ENCODE assay signal across 22 mouse cellular contexts in genomic region chr17:24640581-24640980, GRCm38 (mm10). TPM values are rescaled to one million over a fixed set of nuclear protein-coding genes. Genes with fewer than 3 reads are reported as not detected.
DNase-seq lines count a peak whose midpoint lies in the region; ATAC-seq and TF ChIP-seq lines count a peak whose summit lies in the region.
"Had no signal": no experiment of that assay in that cellular context is flagged by ENCODE, and none has a peak within 500 bp of the region (broad histone marks: within the 10 kb centered on the region; RNA-seq: fewer than 3 reads in every experiment).

No protein-coding gene starts in this region.

- no peak for TF ChIP-seq CTCF in heart, adult 2 months (IDR thresholded peaks at IDR 0.05)
- no peak for TF ChIP-seq CTCF in lung, embryonic 14.5 days (IDR thresholded peaks at IDR 0.05; ENCODE audit: low read depth)

- peaks cover 2% of the 10 kb centered on the region; the same call in 1 of the 2 replicates for H3K79me2 ChIP-seq in heart, adult 2 months (replicated peaks; ENCODE audit: control insufficient read depth, insufficient read depth, low read length)

- peaks cover 20% of the 10 kb centered on the region for H3K4me1 ChIP-seq in heart, adult 2 months (ENCODE audit: control insufficient read depth, insufficient read depth, low read length)
- peaks cover 20% of the 10 kb centered on the region for H3K4me1 ChIP-seq in lung, embryonic 14.5 days (ENCODE audit: insufficient read depth)
- H3K4me1 ChIP-seq in limb, embryonic 11.5 days (ENCODE audit: control insufficient read depth, insufficient read depth, low read length) = peaks cover 35% of the 10 kb centered on the region

- intact Hi-C loops in heart, adult 2 months (cut with DNase I) = loop anchor here (10.0 kb wide), 1 partner anchor 434 kb away; no protein-coding TSS in a partner anchor
- intact Hi-C loops in heart, postnatal 10 days (cut with DNase I) = no loop called here
- intact Hi-C loops in gastrocnemius, postnatal 14 days (cut with DNase I; ENCODE audit: low total_unique reads) = no loop called here

- peak overlapping the region; percentile 44 for H3K27ac ChIP-seq in heart, adult 2 months
- H3K27ac ChIP-seq in lung, embryonic 14.5 days (ENCODE audit: low read depth) = peak overlapping the region; percentile 89; the same call in 1 of the 2 replicates
- peak overlapping the region; percentile 97 for H3K27ac ChIP-seq in limb, embryonic 11.5 days (replicated peaks; ENCODE audit: low read depth, low read length)
- H3K27ac ChIP-seq: liver, embryonic 13.5 days had no signal

- H3K27me3 ChIP-seq in heart, adult 2 months (ENCODE audit: control insufficient read depth, insufficient read depth, low read length) = no peaks in the 10 kb centered on the region
- H3K27me3 ChIP-seq in lung, embryonic 14.5 days (ENCODE audit: insufficient read depth, low read length) = no peaks in the 10 kb centered on the region
- no peaks in the 10 kb centered on the region for H3K27me3 ChIP-seq in limb, embryonic 11.5 days (ENCODE audit: control insufficient read depth, insufficient read depth, low read length)
- H3K27me3 ChIP-seq: hindbrain, embryonic 12.5 days; liver, embryonic 13.5 days; neural tube, embryonic 13.5 days had no signal

- DNase-seq in heart, adult 2 months = no peak
- no peak for DNase-seq in heart, postnatal 10 days
- no peak for DNase-seq in lung, embryonic 14.5 days
- DNase-seq in lung, adult 18-20 months = no peak
- DNase-seq in limb, embryonic 11.5 days (ENCODE audit: low spot score) = no peak
- DNase-seq in gastrocnemius, postnatal 14 days = no peak
- no peak for DNase-seq in heart, adult 9 months (ENCODE audit: low spot score in 2 of 2)
- DNase-seq: adrenal gland, adult 2 months; cerebellum, adult 11-12 months; forebrain, postnatal 0 days; gastrocnemius, postnatal 25 days; kidney, adult 2 months; liver, embryonic 13.5 days; lung, postnatal 14 days; right cerebral cortex, postnatal 4 days; thymus, postnatal 25 days had no signal

- peaks cover 12% of the 10 kb centered on the region for H3K36me3 ChIP-seq in heart, adult 2 months (ENCODE audit: control insufficient read depth, insufficient read depth, low read length)
- peaks cover 32% of the 10 kb centered on the region; the same call in 1 of the 2 replicates for H3K36me3 ChIP-seq in lung, embryonic 14.5 days (ENCODE audit: insufficient read depth)
- peaks cover 10% of the 10 kb centered on the region for H3K36me3 ChIP-seq in limb, embryonic 11.5 days (ENCODE audit: control insufficient read depth, insufficient read depth, low read length)

- no peaks in the 10 kb centered on the region for H3K9me3 ChIP-seq in lung, embryonic 14.5 days (ENCODE audit: low read depth, low read length)
- H3K9me3 ChIP-seq in limb, embryonic 11.5 days (ENCODE audit: control insufficient read depth, low read length) = no peaks in the 10 kb centered on the region
- H3K9me3 ChIP-seq: hindbrain, embryonic 12.5 days; liver, embryonic 13.5 days; neural tube, embryonic 13.5 days had no signal

- whole genome bisulfite sequencing in heart, adult 2 months = 92% methylated on average over 15 of the region's 15 CpGs
- WGBS in lung, embryonic 14.5 days = 95% methylated on average over 15 of the region's 15 CpGs
- 92% methylated on average over 15 of the region's 15 CpGs for WGBS in limb, embryonic 11.5 days

- no peak for ATAC-seq in lung, embryonic 14.5 days (ENCODE audit: insufficient read depth)
- no peak for ATAC-seq in limb, embryonic 11.5 days (ENCODE audit: insufficient number of reproducible peaks, low FRiP score, low TSS enrichment, low read depth)
- ATAC-seq in CD4-positive, CD25-positive, alpha-beta regulatory T cell, adult 4 months = no peak
- ATAC-seq: forebrain, postnatal 0 days had no signal

- H3K4me2 ChIP-seq in lung, embryonic 14.5 days = no peak overlapping the region
- H3K4me2 ChIP-seq in limb, embryonic 11.5 days (ENCODE audit: low read depth, severe bottlenecking) = no peak overlapping the region
- H3K4me2 ChIP-seq: hindbrain, embryonic 12.5 days; liver, embryonic 13.5 days; neural tube, embryonic 13.5 days had no signal

- TF ChIP-seq EP300 in heart, adult 2 months (IDR thresholded peaks at IDR 0.05; ENCODE audit: insufficient read depth, low read depth, low read length) = no peak

- no peak for TF ChIP-seq POLR2A in heart, adult 2 months (IDR thresholded peaks at IDR 0.05; ENCODE audit: insufficient read depth, low read depth, low read length)

- no peak overlapping the region for H3K9ac ChIP-seq in heart, adult 2 months (ENCODE audit: low read depth, low read length)
- no peak overlapping the region for H3K9ac ChIP-seq in lung, embryonic 14.5 days
- H3K9ac ChIP-seq in limb, embryonic 11.5 days (ENCODE audit: low read length) = no peak overlapping the region
- H3K9ac ChIP-seq: forebrain, postnatal 0 days; hindbrain, embryonic 12.5 days; liver, embryonic 13.5 days; neural tube, embryonic 13.5 days had no signal

- H3K4me3 ChIP-seq in heart, adult 2 months = no peak overlapping the region
- no peak overlapping the region for H3K4me3 ChIP-seq in lung, embryonic 14.5 days (ENCODE audit: low read depth, low read length)
- no peak overlapping the region for H3K4me3 ChIP-seq in limb, embryonic 11.5 days (ENCODE audit: low read depth, low read length)
- H3K4me3 ChIP-seq: erythroblast, embryonic 14.5 days; hindbrain, embryonic 12.5 days; liver, embryonic 13.5 days; neural tube, embryonic 13.5 days had no signal

RNA-seq across cellular contexts. Expression of gene Nthl1, which starts 8.1 kb away (rescaled TPM):
- total RNA-seq in heart, adult 2 months (2021) = 1 to 10 TPM; 2.9 to 3.4 TPM
- polyA plus RNA-seq in heart, adult 2 months (2012; rRNA removed) = 4.4 and 7.0 TPM in 2 replicates
- 1 to 10 TPM; 3.2 to 3.4 TPM for total RNA-seq in heart, postnatal 10 days (2021)
- polyA plus RNA-seq in lung, embryonic 14.5 days (2014; fragmentation: Nextera tagmentation; extraction: Ambion mirVana) = 15.9 and 18.6 TPM in 2 replicates
- polyA plus RNA-seq in limb, embryonic 11.5 days (2014; fragmentation: Nextera tagmentation; extraction: Ambion mirVana) = 19.5 and 23.2 TPM in 2 replicates
- 1 to 10 TPM; 2.2 to 3.6 TPM for total RNA-seq in gastrocnemius, postnatal 14 days (2021)
- 1 to 10 TPM; 3.1 to 6.0 TPM for polyA plus RNA-seq in CD4-positive, CD25-positive, alpha-beta regulatory T cell, adult 4 months (2017; shearing (Covaris generic))

RNA-seq across cellular contexts. Expression of gene Tsc2, which starts 8.2 kb away (rescaled TPM):
- 100 to 1,000 TPM; 104 to 110 TPM for total RNA-seq in heart, adult 2 months (2021)
- 178 and 194 TPM in 2 replicates for polyA plus RNA-seq in heart, adult 2 months (2012; rRNA removed)
- 10 to 100 TPM; 86.0 to 95.6 TPM for total RNA-seq in heart, postnatal 10 days (2021)
- 62.2 and 66.5 TPM in 2 replicates for polyA plus RNA-seq in lung, embryonic 14.5 days (2014; fragmentation: Nextera tagmentation; extraction: Ambion mirVana)
- 62.7 and 66.8 TPM in 2 replicates for polyA plus RNA-seq in limb, embryonic 11.5 days (2014; fragmentation: Nextera tagmentation; extraction: Ambion mirVana)
- total RNA-seq in gastrocnemius, postnatal 14 days (2021) = 10 to 100 TPM; 50.6 to 53.0 TPM
- 10 to 100 TPM; 20.5 to 28.2 TPM for polyA plus RNA-seq in CD4-positive, CD25-positive, alpha-beta regulatory T cell, adult 4 months (2017; shearing (Covaris generic))

RNA-seq across cellular contexts. Expression of gene Slc9a3r2, which starts 9.5 kb away (rescaled TPM):
- 100 to 1,000 TPM in 1 of 2 experiments, 10 to 100 TPM in 1; 100.0 to 110 TPM for total RNA-seq in heart, adult 2 months (2021)
- 125 and 147 TPM in 2 replicates for polyA plus RNA-seq in heart, adult 2 months (2012; rRNA removed)
- 100 to 1,000 TPM; 108 to 133 TPM for total RNA-seq in heart, postnatal 10 days (2021)
- 67.8 and 68.3 TPM in 2 replicates for polyA plus RNA-seq in lung, embryonic 14.5 days (2014; fragmentation: Nextera tagmentation; extraction: Ambion mirVana)
- polyA plus RNA-seq in limb, embryonic 11.5 days (2014; fragmentation: Nextera tagmentation; extraction: Ambion mirVana) = 59.3 and 60.4 TPM in 2 replicates
- 10 to 100 TPM; 36.2 to 46.3 TPM for total RNA-seq in gastrocnemius, postnatal 14 days (2021)
- not detected for polyA plus RNA-seq in CD4-positive, CD25-positive, alpha-beta regulatory T cell, adult 4 months (2017; shearing (Covaris generic))

RNA-seq across cellular contexts. Expression of gene Npw, which starts 17.7 kb away (rescaled TPM):
- total RNA-seq in heart, adult 2 months (2021) = not detected
- polyA plus RNA-seq in heart, adult 2 months (2012; rRNA removed) = not detected in 2 replicates
- not detected for total RNA-seq in heart, postnatal 10 days (2021)
- 0.78 and 1.0 TPM in 2 replicates for polyA plus RNA-seq in lung, embryonic 14.5 days (2014; fragmentation: Nextera tagmentation; extraction: Ambion mirVana)
- polyA plus RNA-seq in limb, embryonic 11.5 days (2014; fragmentation: Nextera tagmentation; extraction: Ambion mirVana) = 0.31 and 0.54 TPM in 2 replicates
- not detected for total RNA-seq in gastrocnemius, postnatal 14 days (2021)
- not detected for polyA plus RNA-seq in CD4-positive, CD25-positive, alpha-beta regulatory T cell, adult 4 months (2017; shearing (Covaris generic))
- total RNA-seq: adrenal gland, adult 2 months; forebrain, postnatal 0 days; gastrocnemius, postnatal 25 days had no signal
- polyA plus RNA-seq: brain, embryonic 14.5 days; erythroblast, embryonic 14.5 days; heart, embryonic 14.5 days; hindbrain, embryonic 12.5 days; kidney, adult 2 months; neural tube, embryonic 13.5 days had no signal

RNA-seq across cellular contexts. Expression of gene Zfp598, which starts 28.9 kb away (rescaled TPM):
- total RNA-seq in heart, adult 2 months (2021) = 10 to 100 TPM; 17.4 to 17.5 TPM
- polyA plus RNA-seq in heart, adult 2 months (2012; rRNA removed) = 28.1 and 29.9 TPM in 2 replicates
- 10 to 100 TPM; 25.1 to 25.4 TPM for total RNA-seq in heart, postnatal 10 days (2021)
- 32.9 and 34.0 TPM in 2 replicates for polyA plus RNA-seq in lung, embryonic 14.5 days (2014; fragmentation: Nextera tagmentation; extraction: Ambion mirVana)
- polyA plus RNA-seq in limb, embryonic 11.5 days (2014; fragmentation: Nextera tagmentation; extraction: Ambion mirVana) = 36.3 and 42.0 TPM in 2 replicates
- 10 to 100 TPM; 13.9 to 16.3 TPM for total RNA-seq in gastrocnemius, postnatal 14 days (2021)
- polyA plus RNA-seq in CD4-positive, CD25-positive, alpha-beta regulatory T cell, adult 4 months (2017; shearing (Covaris generic)) = 1 to 10 TPM; 3.7 to 5.4 TPM

Comparison
In these comparisons a context has a peak if more than half of its experiments do, and no peak if none do; other contexts are left out.
1. H3K27ac ChIP-seq: peak in every context shown above with its lines; median percentile 97 in limb, embryonic 11.5 days; 89 in lung, embryonic 14.5 days; 44 in heart, adult 2 months.
2. RNA of gene Slc9a3r2, which starts 9.5 kb away (polyA plus RNA-seq): 125 to 147 TPM in heart, adult 2 months, 67.8 to 68.3 TPM in lung, embryonic 14.5 days and 59.3 to 60.4 TPM in limb, embryonic 11.5 days; not detected in CD4-positive, CD25-positive, alpha-beta regulatory T cell, adult 4 months; every median in the first group is over 10 times any median in the second.